Mouse (Mus musculus) megakaryocyte, embryonic 14.5 days (primary cell): Measurements from ENCODE around the gene Nfya.

Experiments used
- FLI1 ChIP-seq: IDR thresholded peaks from 2 replicates; pipeline ENCODE4 v1.6.1; 2012; ENCODE audit warnings: low read length, inconsistent platforms, mixed read lengths
- GATA1 ChIP-seq: IDR thresholded peaks from 3 replicates; pipeline ENCODE4 v1.6.1; 2012; ENCODE audit warnings: mixed read lengths, low read length, inconsistent platforms, borderline replicate concordance

DNA sequence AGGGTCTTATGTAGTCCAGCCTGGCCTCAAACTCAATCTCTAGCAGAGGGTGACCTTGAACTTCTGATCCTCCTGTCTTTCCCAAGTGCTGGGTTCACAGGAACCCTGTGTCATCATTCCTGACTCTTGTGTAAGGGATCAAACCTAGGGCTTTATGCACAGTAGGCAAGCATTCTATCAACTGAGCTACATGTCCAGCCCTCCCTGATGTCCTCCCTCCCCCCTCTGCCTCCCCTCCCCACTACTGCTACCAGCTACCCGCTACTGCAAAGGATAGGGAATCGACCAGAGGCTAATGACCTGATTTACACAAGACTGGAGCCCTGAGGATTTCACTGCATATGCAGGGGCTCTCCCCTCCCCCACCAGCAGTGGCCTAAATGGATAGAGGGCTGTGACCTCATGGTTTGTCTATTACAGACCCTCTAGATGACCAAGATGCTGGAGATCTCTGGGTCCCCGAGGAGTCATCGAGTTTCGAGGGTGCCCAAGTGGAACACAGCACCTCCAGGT, 59.0 kb downstream of the Nfya start:
- no peak for TF ChIP-seq GATA1
- TF ChIP-seq FLI1: no peak
